Mouse (Mus musculus) mouse trophoblast stem cell (cell line): ENCODE results near the gene Znhit2.

Experiments used
- in situ Hi-C, 2 experiments: fragments of 300-500 bp; cut with MseI, MboI; formaldehyde crosslinking; loops; 2 replicates in 1 of 2; 3 replicates in 1 of 2; pipeline ENCODE4 v1.15.1; 2025

Znhit2 gene

GRCm38 (mm10) chr19:6071261-6071660, 10.3 kb downstream of the Znhit2 start:
- in situ Hi-C loops: no loop called here

DNA sequence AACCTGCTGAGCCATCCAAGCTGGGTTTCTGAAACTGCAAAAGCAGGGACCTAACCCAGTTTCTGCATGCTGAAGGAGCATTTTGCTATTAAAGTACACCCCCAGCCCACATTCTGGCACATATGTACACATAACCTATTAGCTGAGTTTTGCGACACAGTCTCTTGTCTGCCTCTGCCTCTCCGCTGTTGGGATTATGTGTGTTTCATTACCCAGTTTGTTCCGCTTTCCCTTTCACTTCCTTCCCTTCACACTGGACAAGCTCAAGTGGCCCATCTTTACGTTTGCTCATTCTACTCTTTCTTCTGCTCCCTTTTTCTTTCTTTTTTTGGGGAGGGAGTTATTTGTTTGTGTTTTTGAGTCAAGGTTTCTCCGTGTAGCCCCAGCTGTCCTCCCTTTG, 12.9 kb downstream of the Znhit2 start:
- in situ Hi-C loops: no loop called here

DNA sequence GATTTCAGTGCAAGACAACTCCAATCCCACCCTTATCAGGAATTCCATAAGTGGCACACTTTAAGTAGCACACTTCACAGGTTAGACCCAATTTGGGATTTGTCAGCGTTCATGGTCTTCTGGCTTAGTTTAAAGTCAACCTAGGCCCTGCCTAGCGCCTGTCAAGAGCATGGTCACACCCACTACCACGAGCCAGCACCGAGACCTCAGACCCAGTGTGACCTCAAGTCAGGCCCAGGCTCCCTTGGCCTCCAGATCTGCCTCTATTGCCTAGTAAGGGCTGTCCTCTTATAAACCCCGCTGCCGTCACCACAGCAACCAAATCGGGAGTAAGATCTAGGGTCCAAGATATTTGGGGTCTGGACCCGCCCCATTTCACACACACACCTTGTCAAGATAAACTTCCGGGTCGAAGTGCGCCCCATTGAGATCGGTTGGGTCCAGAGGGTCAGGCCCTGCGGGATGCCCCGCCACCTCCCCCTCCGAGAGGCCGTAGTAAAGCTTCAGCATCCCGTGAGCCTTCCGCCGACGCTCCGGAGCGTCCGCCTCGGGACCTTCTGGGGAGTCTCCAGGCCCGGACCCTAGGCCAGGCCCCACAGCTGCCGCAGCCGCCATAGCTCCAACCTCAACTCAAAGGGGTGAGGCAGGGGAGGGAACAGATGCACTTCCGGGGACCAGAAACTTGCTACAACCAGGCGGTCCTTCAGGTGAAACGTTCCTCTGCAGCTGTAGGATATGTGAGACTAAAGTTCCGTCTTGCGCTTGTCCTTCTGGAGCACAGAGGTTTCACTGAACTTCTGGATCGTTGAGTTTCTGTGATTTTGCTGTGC, 15.8 kb downstream of the Znhit2 start, which contains the start of gene Vps51:
Gene Vps51 (minus strand): TSS at position 668 of the 830 bp plus-strand sequence.
- in situ Hi-C loops: no loop called here

GRCm38 (mm10) chr19:6079983-6080480, 19.0 kb downstream of the Znhit2 start, which contains the start of gene Tmem262:
Gene Tmem262 (plus strand): TSS chr19:6080033.
- in situ Hi-C loops: no loop called here

GRCm38 (mm10) chr19:6082156-6082555, 21.2 kb downstream of the Znhit2 start, which contains the start of gene Gm28374:
Gene Gm28374 (minus strand): TSS chr19:6082256.
- in situ Hi-C loops: no loop called here

- in situ Hi-C loops: no loop called here
Observed at GRCm38 (mm10) chr19:6084478-6085248, 23.7 kb downstream of the Znhit2 start, which contains the start of the genes Zfpl1 and Cdca5. Gene Zfpl1 (minus strand): TSS chr19:6084956. Gene Cdca5 (plus strand): TSS chr19:6084983.

GRCm38 (mm10) chr19:6085417-6085879, 24.5 kb downstream of the Znhit2 start:
- in situ Hi-C loops: no loop called here

DNA sequence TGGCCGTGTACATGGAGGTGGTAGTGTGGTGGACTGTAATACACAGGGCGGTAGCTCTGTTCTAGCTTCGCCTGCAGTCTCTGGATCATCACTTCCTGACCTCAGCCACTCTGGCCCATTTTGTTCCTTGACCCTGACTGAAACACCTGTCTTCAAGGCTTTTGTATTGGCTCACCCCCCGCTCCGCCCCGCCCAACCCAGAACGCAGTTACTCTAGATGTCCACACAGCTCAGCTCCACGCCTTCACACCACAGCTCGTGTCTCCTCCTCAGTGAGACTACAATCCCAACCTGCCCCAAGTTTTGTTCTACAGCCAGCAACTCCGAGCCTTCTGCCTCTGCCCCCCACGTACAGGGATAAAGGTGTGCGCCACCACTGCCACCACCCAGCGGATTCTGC, 27.8 kb downstream of the Znhit2 start:
- in situ Hi-C loops: no loop called here

- in situ Hi-C loops: no loop called here
Observed at GRCm38 (mm10) chr19:6094119-6094518, 33.1 kb downstream of the Znhit2 start, which contains the start of gene AC131692.1. Gene AC131692.1 (plus strand): TSS chr19:6094419.

- in situ Hi-C loops: no loop called here
Observed at GRCm38 (mm10) chr19:6097847-6098246, 36.9 kb downstream of the Znhit2 start.

DNA sequence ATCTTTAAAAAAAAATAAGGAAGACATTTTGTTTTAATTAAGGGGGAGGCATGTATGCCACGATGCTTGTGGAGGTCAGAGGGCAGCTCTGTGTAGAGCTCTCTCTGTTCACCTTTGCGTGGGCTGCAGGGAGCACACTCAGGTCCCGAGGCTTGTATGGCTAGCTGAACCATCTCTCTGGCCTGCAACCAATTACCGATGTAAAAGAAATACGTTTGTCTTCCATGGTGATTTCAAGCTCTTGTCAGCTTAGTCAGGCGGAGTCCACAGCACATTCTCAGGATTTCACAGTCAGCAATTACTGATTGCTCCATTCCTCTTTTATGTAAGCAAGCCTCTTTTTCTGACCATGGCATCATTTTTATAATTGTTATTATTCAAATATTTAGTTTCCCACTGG, 40.2 kb downstream of the Znhit2 start:
- in situ Hi-C loops: no loop called here

- in situ Hi-C loops: no loop called here
Observed at GRCm38 (mm10) chr19:6102169-6102853, 41.3 kb downstream of the Znhit2 start.

DNA sequence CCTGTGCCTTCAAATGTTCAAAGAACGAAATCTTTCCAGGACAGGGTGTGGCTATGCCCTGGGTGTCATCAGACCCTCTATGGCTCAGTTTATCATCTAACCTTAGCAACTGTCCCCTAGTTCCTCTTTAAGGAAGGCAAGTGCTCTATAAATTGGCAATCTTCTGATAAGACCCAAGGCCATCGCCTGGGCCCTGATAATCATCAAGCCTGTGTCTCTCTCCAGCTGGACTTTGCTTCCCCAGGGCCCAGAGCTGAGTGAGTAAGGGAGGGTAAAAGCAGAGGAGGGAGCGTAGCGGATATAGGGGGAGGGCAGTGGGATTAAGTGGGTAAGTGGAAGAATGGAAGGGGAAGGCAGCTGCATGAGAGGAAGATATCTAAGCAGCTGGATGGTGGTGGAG, 43.5 kb downstream of the Znhit2 start:
- in situ Hi-C loops: no loop called here

DNA sequence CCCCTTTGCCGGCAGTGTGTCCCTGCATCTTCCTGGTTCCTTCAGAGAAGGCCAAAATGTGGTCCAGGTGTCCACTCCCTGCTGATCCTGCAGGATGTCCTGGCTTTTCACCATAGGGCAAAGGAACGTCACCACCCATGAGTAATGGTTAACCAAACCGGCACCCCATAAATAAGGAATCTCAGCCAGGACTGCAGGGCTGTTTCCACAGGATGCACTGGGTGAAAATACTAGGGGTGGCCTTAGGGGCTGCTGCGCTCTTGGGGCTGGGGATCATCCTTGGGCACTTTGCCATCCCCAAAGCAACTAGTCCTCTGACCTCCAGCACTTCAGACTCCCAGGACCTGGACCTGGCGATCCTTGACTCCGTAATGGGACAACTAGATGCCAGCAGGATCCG, 44.6 kb downstream of the Znhit2 start, which contains the start of gene Naaladl1:
Gene Naaladl1 (plus strand): TSS at position 197 of the 400 bp plus-strand sequence.
- in situ Hi-C loops: no loop called here
